Mouse (Mus musculus) MEL (cell line): Measurements from ENCODE around the gene Trmt6. TPM values are rescaled to one million over a fixed set of nuclear protein-coding genes. Genes with fewer than 3 reads are reported as not detected.

ENCODE experiments used
- DNase-seq: peaks from one replicate; pipeline ENCODE4 v3.0.0; 2011; ENCODE audit warnings: low read depth, low spot score
- H3K27ac ChIP-seq: 2 replicates; pipeline ENCODE4 v1.5.1; 2012; ENCODE audit warnings: low read depth, mild to moderate bottlenecking, control low read depth, low read length, moderate library complexity; ENCODE audit not compliant: control insufficient read depth
- H3K27me3 ChIP-seq, 2 experiments: fragments of 150-350 bp in 1 of 2; sonication (generic) in 1 of 2; 2 replicates each; pipeline ENCODE4 v1.6.1; 2012; ENCODE audit warnings: low read length in 2 of 2, mild to moderate bottlenecking in 2 of 2, improper control_type of control experiment in 1 of 2, moderate library complexity in 1 of 2; ENCODE audit not compliant: insufficient read depth in 2 of 2, control insufficient read depth in 1 of 2
- H3K36me3 ChIP-seq, 2 experiments: 2 replicates each; pipeline ENCODE4 v1.6.1; 2012 to 2014; ENCODE audit warnings: low read length in 2 of 2, improper control_type of control experiment in 1 of 2, inconsistent platforms in 1 of 2, mild to moderate bottlenecking in 1 of 2; ENCODE audit not compliant: insufficient read depth in 2 of 2, control insufficient read depth in 1 of 2
- H3K4me1 ChIP-seq, 2 experiments: fragments of 150-350 bp in 1 of 2; sonication (generic) in 1 of 2; 2 replicates each; pipeline ENCODE4 v1.6.1; 2012; ENCODE audit warnings: low read length in 2 of 2, improper control_type of control experiment in 1 of 2, mild to moderate bottlenecking in 1 of 2; ENCODE audit not compliant: insufficient read depth in 2 of 2, control insufficient read depth in 1 of 2
- H3K4me3 ChIP-seq, 2 experiments: fragments of 150-350 bp in 1 of 2; sonication (generic) in 1 of 2; 2 replicates each; pipeline ENCODE4 v1.5.1; 2012; ENCODE audit warnings: low read depth in 2 of 2, low read length in 2 of 2, mild to moderate bottlenecking in 2 of 2, moderate library complexity in 2 of 2, control low read depth in 1 of 2, improper control_type of control experiment in 1 of 2; ENCODE audit not compliant: control insufficient read depth in 1 of 2, insufficient read depth in 1 of 2
- H3K79me2 ChIP-seq: 2 replicates; pipeline ENCODE4 v1.6.1; 2012; ENCODE audit warnings: mild to moderate bottlenecking, low read length, moderate library complexity; ENCODE audit not compliant: control insufficient read depth, poor library complexity, insufficient read depth
- H3K9ac ChIP-seq: 2 replicates; pipeline ENCODE4 v1.6.1; 2012; ENCODE audit warnings: low read depth, mild to moderate bottlenecking, control low read depth, low read length, moderate library complexity; ENCODE audit not compliant: control insufficient read depth, poor library complexity, severe bottlenecking
- H3K9me3 ChIP-seq: fragments of 150-350 bp; sonication (generic); replicated peaks from 2 replicates; pipeline ENCODE4 v1.6.1; 2012; ENCODE audit warnings: mild to moderate bottlenecking, low read length, improper control_type of control experiment, moderate library complexity; ENCODE audit not compliant: insufficient read depth
- CTCF ChIP-seq, 3 experiments: IDR thresholded peaks in 2 of 3; conservative IDR thresholded peaks in 1 of 3; 2 replicates each; pipeline ENCODE4 v1.5.1; 2011 to 2012; ENCODE audit warnings: low read length in 3 of 3, low read depth in 2 of 3, mild to moderate bottlenecking in 2 of 3, improper control_type of control experiment in 1 of 3, inconsistent platforms in 1 of 3, mixed read lengths in 1 of 3, moderate library complexity in 1 of 3; ENCODE audit not compliant: control insufficient read depth in 1 of 3, insufficient read depth in 1 of 3, poor library complexity in 1 of 3, severe bottlenecking in 1 of 3
- E2F4 ChIP-seq: IDR thresholded peaks from 2 replicates; pipeline ENCODE4 v1.6.1; 2011; ENCODE audit warnings: low read depth, low read length, improper control_type of control experiment, borderline replicate concordance
- ELF1 ChIP-seq: IDR thresholded peaks from 2 replicates; pipeline ENCODE4 v1.6.1; 2014; ENCODE audit warnings: low read depth, mild to moderate bottlenecking, inconsistent platforms, low read length, improper control_type of control experiment, moderate library complexity
- ETS1 ChIP-seq: IDR thresholded peaks from 2 replicates; pipeline ENCODE4 v1.6.1; 2012; ENCODE audit warnings: low read depth, mild to moderate bottlenecking, inconsistent platforms, low read length, improper control_type of control experiment, moderate library complexity
- GATA1 ChIP-seq: IDR thresholded peaks from 2 replicates; pipeline ENCODE4 v1.6.1; 2011; ENCODE audit warnings: low read depth, low read length, improper control_type of control experiment
- HCFC1 ChIP-seq: IDR thresholded peaks from 2 replicates; pipeline ENCODE4 v1.6.1; 2012; ENCODE audit warnings: low read depth, mild to moderate bottlenecking, inconsistent platforms, low read length, improper control_type of control experiment, moderate library complexity
- MXI1 ChIP-seq: IDR thresholded peaks from 2 replicates; pipeline ENCODE4 v1.6.1; 2011; ENCODE audit warnings: mild to moderate bottlenecking, low read depth, low read length, improper control_type of control experiment
- MYC ChIP-seq: IDR thresholded peaks from 2 replicates; pipeline ENCODE4 v1.6.1; 2011; ENCODE audit warnings: low read depth, mild to moderate bottlenecking, low read length, improper control_type of control experiment, moderate library complexity
- NRF1 ChIP-seq: IDR thresholded peaks from 2 replicates; pipeline ENCODE4 v1.6.1; 2014; ENCODE audit warnings: low read depth, mild to moderate bottlenecking, inconsistent platforms, low read length, improper control_type of control experiment, moderate library complexity; ENCODE audit not compliant: poor library complexity, insufficient read depth, severe bottlenecking
- SMC3 ChIP-seq: IDR thresholded peaks from 2 replicates; pipeline ENCODE4 v1.6.1; 2011; ENCODE audit warnings: low read depth, low read length, improper control_type of control experiment
- USF1 ChIP-seq: IDR thresholded peaks from 2 replicates; pipeline ENCODE4 v1.6.1; 2014; ENCODE audit warnings: low read depth, mild to moderate bottlenecking, inconsistent platforms, low read length, improper control_type of control experiment, moderate library complexity
- USF2 ChIP-seq, 2 experiments: IDR thresholded peaks; 2 replicates each; pipeline ENCODE4 v1.6.1; 2011 to 2012; ENCODE audit warnings: improper control_type of control experiment in 2 of 2, low read length in 2 of 2, borderline replicate concordance in 1 of 2, inconsistent platforms in 1 of 2, low read depth in 1 of 2, mild to moderate bottlenecking in 1 of 2; ENCODE audit not compliant: insufficient read depth in 1 of 2
- ZKSCAN1 ChIP-seq: IDR thresholded peaks from 2 replicates; pipeline ENCODE4 v1.6.1; 2012; ENCODE audit warnings: low read depth, mild to moderate bottlenecking, inconsistent platforms, low read length, improper control_type of control experiment, moderate library complexity
- ZNF384 ChIP-seq: IDR thresholded peaks from 2 replicates; pipeline ENCODE4 v1.6.1; 2012; ENCODE audit warnings: low read depth, mild to moderate bottlenecking, inconsistent platforms, low read length, improper control_type of control experiment
- polyA plus RNA-seq, 2 experiments: library from polyadenylated mRNA; stranded (reverse) in 1 of 2; unstranded in 1 of 2; fragments of >175 nt in 1 of 2; fragments of >200 nt in 1 of 2; gene quantifications; 2 replicates each; pipeline versions ENCODE4 v1.2.1 to v1.2.4; 2012; ENCODE audit warnings: low replicate concordance in 2 of 2, low read depth in 1 of 2; ENCODE audit not compliant: insufficient read length in 2 of 2, insufficient read depth in 1 of 2, missing spikeins in 1 of 2
- total RNA-seq: library from RNA; depleted of rRNA; stranded (reverse); fragments of 300-350 nt; gene quantifications from 2 replicates; pipeline ENCODE4 v1.2.3, GENCODE M21; 2012

Gene Trmt6
- total and polyA plus RNA-seq, 3 experiments = 53.6 to 64.1 TPM; not detected in 1

DNA sequence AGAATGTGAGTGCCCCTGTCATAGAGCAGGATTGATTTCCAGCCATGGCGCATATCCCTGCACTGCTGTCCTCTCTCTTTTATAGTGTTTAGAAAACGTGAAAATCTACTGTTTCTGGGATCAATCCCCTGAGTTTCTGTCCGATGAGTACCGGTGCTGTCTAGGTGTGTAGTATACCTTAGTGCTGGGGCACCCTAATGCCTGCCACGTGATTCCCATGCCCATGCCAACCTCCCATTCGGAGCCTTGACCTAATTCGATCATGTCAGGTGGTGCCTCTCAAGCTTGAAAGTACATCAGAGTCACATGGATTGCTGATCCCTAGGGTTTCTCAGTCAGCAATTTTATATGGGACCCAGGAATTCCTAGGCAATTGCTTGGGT is 21.7 kb downstream of the Trmt6 start:
- Histone ChIP-seq H3K27ac (no peak overlapping the region), H3K27me3 (no peaks in the 10 kb centered on the region; a peak in 1 of 4 replicates)

DNA sequence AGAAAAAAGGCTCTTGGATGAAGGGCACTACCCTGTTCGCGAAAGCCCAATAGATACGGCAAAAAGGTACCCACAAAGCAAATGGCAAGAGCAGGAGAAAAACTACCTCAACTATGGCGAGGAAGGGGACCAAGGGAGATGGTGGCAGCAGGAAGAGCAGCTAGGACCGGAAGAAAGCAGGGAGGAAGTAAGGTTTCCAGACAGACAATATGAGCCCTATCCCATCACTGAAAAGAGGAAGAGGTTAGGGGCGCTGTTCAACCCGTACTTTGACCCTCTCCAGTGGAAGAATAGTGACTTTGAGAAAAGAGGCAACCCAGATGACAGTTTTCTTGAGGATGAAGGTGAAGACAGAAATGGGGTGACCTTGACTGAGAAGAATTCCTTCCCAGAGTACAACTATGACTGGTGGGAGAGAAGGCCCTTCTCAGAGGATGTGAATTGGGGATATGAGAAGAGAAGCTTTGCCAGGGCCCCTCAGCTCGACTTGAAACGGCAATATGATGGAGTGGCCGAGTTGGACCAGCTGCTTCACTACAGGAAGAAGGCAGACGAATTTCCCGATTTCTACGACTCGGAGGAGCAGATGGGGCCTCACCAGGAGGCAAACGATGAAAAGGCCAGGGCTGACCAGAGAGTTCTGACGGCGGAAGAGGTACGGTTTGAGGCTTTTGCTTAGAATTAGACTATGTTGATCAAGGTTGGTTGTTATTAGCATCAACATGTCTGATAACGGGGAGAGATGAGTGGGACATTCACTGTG is 22.2 kb downstream of the Trmt6 start:
- no peak for TF ChIP-seq ELF1
- Histone ChIP-seq H3K36me3 (no peaks in the 10 kb centered on the region), H3K9me3 (no peaks in the 10 kb centered on the region), H3K79me2 (no peaks in the 10 kb centered on the region), H3K4me1 (no peaks in the 10 kb centered on the region), H3K27me3 (no peaks in the 10 kb centered on the region; a peak in 1 of 4 replicates), H3K27ac (no peak overlapping the region), H3K9ac (no peak overlapping the region), H3K4me3 (no peak overlapping the region)
- no peak for DNase-seq

More for the DNA sequence above, 21.7 kb downstream of the Trmt6 start:
- DNase-seq = no peak
- no peak for TF ChIP-seq MYC
- no peak for TF ChIP-seq SMC3
- TF ChIP-seq NRF1 = no peak
- TF ChIP-seq HCFC1 = no peak
- TF ChIP-seq E2F4 = no peak
- no peak for TF ChIP-seq MXI1
- no peak for TF ChIP-seq ETS1
- TF ChIP-seq ZKSCAN1 = no peak
- TF ChIP-seq USF2 (IDR thresholded peaks at IDR 0.05; ENCODE audit: borderline replicate concordance in 1 of 2, insufficient read depth in 1 of 2, low read depth in 1 of 2, low read length in 2 of 2) = no peak
- no peak for TF ChIP-seq USF1
- TF ChIP-seq GATA1 = no peak
- no peak for TF ChIP-seq ZNF384
- TF ChIP-seq CTCF (IDR thresholded peaks at IDR 0.05 in 2 of 3, conservative IDR thresholded peaks at IDR 0.05 in 1 of 3; ENCODE audit: control insufficient read depth in 1 of 3, insufficient read depth in 1 of 3, low read depth in 2 of 3, low read length in 3 of 3, poor library complexity in 1 of 3, severe bottlenecking in 1 of 3) = no peak
- Histone ChIP-seq H3K79me2 (no peaks in the 10 kb centered on the region), H3K9me3 (no peaks in the 10 kb centered on the region), H3K4me3 (no peak overlapping the region), H3K9ac (no peak overlapping the region), H3K4me1 (no peaks in the 10 kb centered on the region), H3K36me3 (no peaks in the 10 kb centered on the region)
